Mouse (Mus musculus): ENCODE measurements around the gene Slc23a2. TPM values are rescaled to one million over a fixed set of nuclear protein-coding genes. Genes with fewer than 3 reads are reported as not detected.
A peak's percentile ranks its signal among the peaks of the same experiment; 100 is the strongest.

Gene Slc23a2
- polyA plus RNA-seq, 1 experiment, result 98.5 TPM

- DNase-seq (ENCODE audit: extremely low spot score in 1 of 2, low spot score in 1 of 2), result no peak
Measured at GRCm38 (mm10) chr2:132102505-132103130, 42.3 kb downstream of the Slc23a2 start.

GRCm38 (mm10) chr2:132098942-132099672 is 45.8 kb downstream of the Slc23a2 start:
- DNase-seq (ENCODE audit: extremely low spot score in 1 of 2, low spot score in 1 of 2), result no peak

GRCm38 (mm10) chr2:132098365-132098764 is 46.5 kb downstream of the Slc23a2 start:
- DNase-seq (ENCODE audit: extremely low spot score in 1 of 2, low spot score in 1 of 2), result no peak

GRCm38 (mm10) chr2:132096582-132096981 is 48.3 kb downstream of the Slc23a2 start:
- DNase-seq (ENCODE audit: extremely low spot score in 1 of 2, low spot score in 1 of 2), result no peak

GRCm38 (mm10) chr2:132095821-132096220 is 49.1 kb downstream of the Slc23a2 start:
- no peak for DNase-seq (ENCODE audit: extremely low spot score in 1 of 2, low spot score in 1 of 2)

- DNase-seq (ENCODE audit: extremely low spot score in 1 of 2, low spot score in 1 of 2), result peak in 1 of 2 experiments; percentile 47
Measured at GRCm38 (mm10) chr2:132094441-132095230, 50.3 kb downstream of the Slc23a2 start.

GRCm38 (mm10) chr2:132093739-132094138 is 51.2 kb downstream of the Slc23a2 start:
- DNase-seq (ENCODE audit: extremely low spot score in 1 of 2, low spot score in 1 of 2), result no peak

GRCm38 (mm10) chr2:132093298-132093697 is 51.6 kb downstream of the Slc23a2 start:
- no peak for DNase-seq (ENCODE audit: extremely low spot score in 1 of 2, low spot score in 1 of 2)

GRCm38 (mm10) chr2:132092722-132093121 is 52.2 kb downstream of the Slc23a2 start:
- DNase-seq (ENCODE audit: extremely low spot score in 1 of 2, low spot score in 1 of 2), result no peak

GRCm38 (mm10) chr2:132091749-132092148 is 53.2 kb downstream of the Slc23a2 start:
- no peak for DNase-seq (ENCODE audit: extremely low spot score in 1 of 2, low spot score in 1 of 2)

- DNase-seq (ENCODE audit: extremely low spot score in 1 of 2, low spot score in 1 of 2), result no peak
Measured at GRCm38 (mm10) chr2:132084813-132085212, 60.1 kb downstream of the Slc23a2 start.

GRCm38 (mm10) chr2:132084396-132084795 is 60.5 kb downstream of the Slc23a2 start:
- DNase-seq (ENCODE audit: extremely low spot score in 1 of 2, low spot score in 1 of 2), result no peak

- DNase-seq (ENCODE audit: extremely low spot score in 1 of 2, low spot score in 1 of 2), result no peak
Measured at GRCm38 (mm10) chr2:132079139-132079538, 65.8 kb downstream of the Slc23a2 start.

GRCm38 (mm10) chr2:132073052-132073451 is 71.9 kb downstream of the Slc23a2 start:
- DNase-seq (ENCODE audit: extremely low spot score in 1 of 2, low spot score in 1 of 2), result no peak

GRCm38 (mm10) chr2:132069985-132070735 is 74.7 kb downstream of the Slc23a2 start:
- no peak for DNase-seq (ENCODE audit: extremely low spot score in 1 of 2, low spot score in 1 of 2)

GRCm38 (mm10) chr2:132064185-132064831 is 80.6 kb downstream of the Slc23a2 start:
- DNase-seq (ENCODE audit: extremely low spot score in 1 of 2, low spot score in 1 of 2), result peak in 1 of 2 experiments; percentile 23

- no peak for DNase-seq (ENCODE audit: extremely low spot score in 1 of 2, low spot score in 1 of 2)
Measured at GRCm38 (mm10) chr2:132063776-132064175, 81.1 kb downstream of the Slc23a2 start.

GRCm38 (mm10) chr2:132061884-132062283 is 83.0 kb downstream of the Slc23a2 start:
- DNase-seq (ENCODE audit: extremely low spot score in 1 of 2, low spot score in 1 of 2), result no peak

GRCm38 (mm10) chr2:132059919-132060318 is 85.0 kb downstream of the Slc23a2 start:
- DNase-seq (ENCODE audit: extremely low spot score in 1 of 2, low spot score in 1 of 2), result peak in 1 of 2 experiments; percentile 60

- no peak for DNase-seq (ENCODE audit: extremely low spot score in 1 of 2, low spot score in 1 of 2)
Measured at GRCm38 (mm10) chr2:132055349-132055753, 89.6 kb downstream of the Slc23a2 start.
